Mouse (Mus musculus) heart, postnatal 14 days (tissue): ENCODE results near the gene Lin52. TPM values are rescaled to one million over a fixed set of nuclear protein-coding genes. Genes with fewer than 3 reads are reported as not detected.

Source experiments
- DNase-seq, 2 experiments: peaks; one replicate each; pipeline ENCODE4 v3.0.0; 2021 to 2022
- intact Hi-C: fragments of 180-260 bp; cut with DNase I; formaldehyde crosslinking; loops from one replicate; pipeline ENCODE4 v1.15.1; 2025
- total RNA-seq, 2 experiments: library from RNA; stranded (reverse); gene quantifications; 2 replicates each; pipeline ENCODE4 v1.2.3; 2021

The Lin52 gene
- total RNA-seq, 2 experiments from 2014 or later = 9.7 to 10.6 TPM

- intact Hi-C loops = no loop called here
- DNase-seq = no peak
These were observed 126.7 kb downstream of the Lin52 start for GRCm38 (mm10) chr12:84577768-84578439.

- intact Hi-C loops = no loop called here
- DNase-seq = no peak
These were observed 127.2 kb downstream of the Lin52 start for GRCm38 (mm10) chr12:84578440-84578770.

- intact Hi-C loops = loop anchor here (2.0 kb wide), 1 partner anchor 112 kb away; no protein-coding TSS in a partner anchor
- DNase-seq = no peak
These were observed 130.1 kb downstream of the Lin52 start for GRCm38 (mm10) chr12:84581285-84581684.

GRCm38 (mm10) chr12:84589825-84590761 is 138.9 kb downstream of the Lin52 start:
- peak; percentile 93 to 97 for DNase-seq
- intact Hi-C loops = loop anchor here (2.0 to 5.0 kb wide), 2 partner anchors 43 to 121 kb away; no protein-coding TSS in a partner anchor

Other genes with a start within 250 kb of the Lin52 start
- 10 to 100 TPM; 15.7 to 16.9 TPM for gene Elmsan1, start 232.5 kb upstream of the Lin52 start, total RNA-seq
- 100 to 1,000 TPM; 178 to 179 TPM for gene Ptgr2, start 166.2 kb upstream of the Lin52 start, total RNA-seq
- gene Zfp410, start 134.6 kb upstream of the Lin52 start, total RNA-seq = 10 to 100 TPM; 30.6 to 31.7 TPM
- gene Coq6, start 89.8 kb upstream of the Lin52 start, total RNA-seq = 100 to 1,000 TPM in 1 of 2 experiments, 10 to 100 TPM in 1; 93.8 to 100 TPM
- gene Fam161b, start 89.6 kb upstream of the Lin52 start, total RNA-seq = 10 to 100 TPM in 1 of 2 experiments, 1 to 10 TPM in 1; 7.8 to 10.0 TPM
- gene Entpd5, start 42.4 kb upstream of the Lin52 start, total RNA-seq = 10 to 100 TPM; 52.4 to 56.6 TPM
- gene Bbof1, start 42.4 kb upstream of the Lin52 start, total RNA-seq = 1 to 10 TPM; 1.7 to 1.9 TPM
- 1 to 10 TPM; 7.4 to 10.0 TPM for gene Rnf113a2, start 34.2 kb upstream of the Lin52 start, total RNA-seq
- gene Aldh6a1, start 418 bp upstream of the Lin52 start, total RNA-seq = 100 to 1,000 TPM in 1 of 2 experiments, 10 to 100 TPM in 1; 91.0 to 111 TPM
- under 1 TPM in 1 of 2 experiments, not detected in 1; 0.07 TPM for gene Vsx2, start 118.3 kb downstream of the Lin52 start, total RNA-seq
- gene Abcd4, start 166.0 kb downstream of the Lin52 start, total RNA-seq = 1 to 10 TPM; 5.6 to 7.1 TPM
- not detected for gene Vrtn, start 189.6 kb downstream of the Lin52 start, total RNA-seq
- not detected for gene Syndig1l, start 247.4 kb downstream of the Lin52 start, total RNA-seq